Mouse (Mus musculus) stomach, embryonic 14.5 days (tissue): ENCODE results near the gene Pced1a. TPM values are rescaled to one million over a fixed set of nuclear protein-coding genes. Genes with fewer than 3 reads are reported as not detected.

Source experiments
- ATAC-seq: fragments of 200-750 bp; cut with Nextera tagmentation; 2 replicates; pipeline ENCODE4 v1.8.0; 2017; ENCODE audit warnings: low read depth, moderate TSS enrichment; ENCODE audit not compliant: insufficient number of reproducible peaks, insufficient read depth, low FRiP score
- H3K27ac ChIP-seq: fragments of 300-500 bp; sonication (generic); 2 replicates; pipeline ENCODE4 v1.5.1; 2014; ENCODE audit warnings: mild to moderate bottlenecking, low read length, moderate library complexity, mixed read lengths
- H3K27me3 ChIP-seq: fragments of 300-500 bp; sonication (generic); 2 replicates; pipeline ENCODE4 v1.6.1; 2014; ENCODE audit warnings: low read length, control low read depth, mixed read lengths; ENCODE audit not compliant: control insufficient read depth, insufficient read depth
- H3K36me3 ChIP-seq: fragments of 300-500 bp; sonication (generic); 2 replicates; pipeline ENCODE4 v1.6.1; 2014; ENCODE audit warnings: mild to moderate bottlenecking, control low read depth, low read length, moderate library complexity, mixed read lengths; ENCODE audit not compliant: control insufficient read depth, insufficient read depth
- H3K4me1 ChIP-seq: fragments of 300-500 bp; sonication (generic); 2 replicates; pipeline ENCODE4 v1.6.1; 2014; ENCODE audit warnings: low read length, control low read depth, mixed read lengths; ENCODE audit not compliant: control insufficient read depth, insufficient read depth
- H3K4me2 ChIP-seq: fragments of 300-500 bp; sonication (generic); replicated peaks from 2 replicates; pipeline ENCODE4 v1.6.1; 2014; ENCODE audit warnings: low read depth, low read length, control low read depth
- H3K4me3 ChIP-seq: fragments of 300-500 bp; sonication (generic); 2 replicates; pipeline ENCODE4 v1.5.1; 2014; ENCODE audit warnings: low read depth, low read length, control low read depth
- H3K9ac ChIP-seq: fragments of 300-500 bp; sonication (generic); replicated peaks from 2 replicates; pipeline ENCODE4 v1.6.1; 2014; ENCODE audit warnings: low read depth, mild to moderate bottlenecking, control low read depth, low read length, moderate library complexity, mixed read lengths
- H3K9me3 ChIP-seq: fragments of 300-500 bp; sonication (generic); 2 replicates; pipeline ENCODE4 v1.6.1; 2016; ENCODE audit warnings: low read depth, low read length, control low read depth; ENCODE audit not compliant: control insufficient read depth
- WGBS: fragments of 180-500 bp; shearing (Covaris S2); extraction: QIAGEN DNeasy Blood & Tissue Kit; methylation state at CpG from one replicate; pipeline ENCODE4 v1.1.7; 2014; 5-methylcytosine and 5-hydroxymethylcytosine counted together
- polyA plus RNA-seq: library from polyadenylated mRNA; unstranded; fragments of >200 nt; fragmentation: Nextera tagmentation; extraction: Ambion mirVana; gene quantifications from 2 replicates; pipeline ENCODE4 v1.2.1, GENCODE M21; 2014

Gene Pced1a
- 12.4 and 12.9 TPM in 2 replicates for polyA plus RNA-seq

GRCm38 (mm10) chr2:130424126-130424853, at the start of gene Pced1a, which contains the start of gene Vps16:
Pced1a (minus strand) TSS chr2:130424701.
Vps16 (plus strand) TSS chr2:130424339.
- WGBS: under 1% methylated on average over 58 of the region's 58 CpGs
- Histone ChIP-seq H3K4me2 (peak within 1 kb of the TSS; percentile 89), H3K27ac (peak within 1 kb of the TSS; percentile 82)

GRCm38 (mm10) chr2:130472908-130473510, 48.5 kb upstream of the Pced1a start:
- Histone ChIP-seq H3K9ac (no peak overlapping the region), H3K4me2 (no peak overlapping the region), H3K27ac (no peak overlapping the region), H3K27me3 (no peaks in the 10 kb centered on the region), H3K36me3 (no peaks in the 10 kb centered on the region), H3K4me1 (no peaks in the 10 kb centered on the region), H3K4me3 (no peak overlapping the region), H3K9me3 (no peaks in the 10 kb centered on the region)
- WGBS: 72% methylated on average over 8 of the region's 8 CpGs
- no peak for ATAC-seq

More at GRCm38 (mm10) chr2:130424126-130424853, at the start of gene Pced1a, which contains the start of gene Vps16:
- H3K4me1 ChIP-seq: peaks cover 17% of the 10 kb centered on the region; the same call in 1 of the 2 replicates
- H3K36me3 ChIP-seq: peaks cover 4% of the 10 kb centered on the region
- H3K9me3 ChIP-seq: no peaks in the 10 kb centered on the region
- H3K4me3 ChIP-seq: peak within 1 kb of the TSS; percentile 67
- H3K9ac ChIP-seq: peak within 1 kb of the TSS; percentile 67
- ATAC-seq: peak; percentile 90
- no peaks in the 10 kb centered on the region for H3K27me3 ChIP-seq

DNA sequence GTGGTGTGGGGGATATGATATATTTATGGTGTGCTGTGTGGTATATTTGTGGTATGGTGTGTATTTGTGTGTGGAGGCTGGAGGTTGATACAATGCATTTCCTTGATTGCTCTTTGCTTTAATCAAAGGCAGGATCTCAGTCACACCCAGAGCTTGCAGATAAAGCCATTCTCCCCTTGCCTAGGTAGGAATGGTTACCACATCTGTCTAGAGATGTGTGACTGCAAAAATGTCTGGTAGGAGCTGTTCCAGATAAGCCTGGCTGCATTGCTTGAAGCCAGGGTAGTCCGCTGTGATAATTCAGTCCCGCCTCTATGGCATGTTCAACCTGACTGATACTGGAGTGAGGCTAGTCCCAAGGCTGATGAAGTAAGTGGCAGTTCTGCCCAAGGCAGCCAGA, 45.4 kb upstream of the Pced1a start:
- no peaks in the 10 kb centered on the region for H3K9me3 ChIP-seq
- no peaks in the 10 kb centered on the region for H3K36me3 ChIP-seq
- no peak overlapping the region for H3K4me3 ChIP-seq
- H3K4me1 ChIP-seq: no peaks in the 10 kb centered on the region
- no peaks in the 10 kb centered on the region for H3K27me3 ChIP-seq
- WGBS: 76% methylated on average over 2 of the region's 2 CpGs
- no peak overlapping the region for H3K4me2 ChIP-seq
- no peak overlapping the region for H3K9ac ChIP-seq
- no peak overlapping the region for H3K27ac ChIP-seq
- no peak; the same call in 1 of the 2 replicates for ATAC-seq

- 58% methylated on average over 4 of the region's 4 CpGs for WGBS
These were observed 44.9 kb upstream of the Pced1a start for GRCm38 (mm10) chr2:130469366-130469765.

DNA sequence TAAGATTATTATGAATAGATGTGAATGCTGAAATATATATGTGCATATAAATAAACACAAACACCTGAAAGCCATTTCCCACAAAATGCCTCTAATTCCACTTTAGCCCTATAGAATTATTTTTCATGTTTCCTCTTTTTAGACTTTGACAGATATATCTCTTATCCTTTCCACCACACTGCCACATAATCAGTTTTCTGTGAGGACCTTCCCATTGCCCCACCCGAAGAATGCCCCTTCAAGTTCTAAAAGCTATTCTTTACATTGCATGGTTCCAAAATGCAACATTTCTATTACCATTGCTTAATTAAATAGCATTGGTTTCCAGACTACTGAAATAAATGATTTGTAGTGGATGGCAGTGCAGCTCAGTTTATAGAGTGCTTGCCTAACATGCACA, 41.9 kb upstream of the Pced1a start:
- H3K27me3 ChIP-seq: no peaks in the 10 kb centered on the region
- no peak overlapping the region for H3K4me2 ChIP-seq
- no peaks in the 10 kb centered on the region for H3K36me3 ChIP-seq
- ATAC-seq: no peak
- H3K27ac ChIP-seq: no peak overlapping the region
- H3K9me3 ChIP-seq: no peaks in the 10 kb centered on the region
- 0 out of 2 replicates have a peak, but pooled peaks cover 4% of the 10 kb centered on the region for H3K4me1 ChIP-seq
- WGBS: 79% methylated on average over 1 of the region's 1 CpGs
- H3K9ac ChIP-seq: no peak overlapping the region
- no peak overlapping the region for H3K4me3 ChIP-seq

More at GRCm38 (mm10) chr2:130469366-130469765, 44.9 kb upstream of the Pced1a start:
- Histone ChIP-seq H3K36me3 (no peaks in the 10 kb centered on the region), H3K27me3 (no peaks in the 10 kb centered on the region), H3K27ac (no peak overlapping the region), H3K4me3 (no peak overlapping the region), H3K9me3 (no peaks in the 10 kb centered on the region), H3K4me2 (no peak overlapping the region), H3K4me1 (no peaks in the 10 kb centered on the region), H3K9ac (no peak overlapping the region)
- no peak for ATAC-seq

- WGBS: 37% methylated on average over 15 of the region's 15 CpGs
- Histone ChIP-seq H3K4me1 (0 out of 2 replicates have a peak, but pooled peaks cover 9% of the 10 kb centered on the region), H3K36me3 (no peaks in the 10 kb centered on the region), H3K4me2 (no peak overlapping the region), H3K9me3 (no peaks in the 10 kb centered on the region), H3K27me3 (no peaks in the 10 kb centered on the region), H3K27ac (no peak overlapping the region), H3K4me3 (no peak overlapping the region), H3K9ac (no peak overlapping the region)
- ATAC-seq: no peak
These were observed 37.0 kb upstream of the Pced1a start for GRCm38 (mm10) chr2:130461287-130462071.

- no peak overlapping the region for H3K4me3 ChIP-seq
- H3K27ac ChIP-seq: no peak overlapping the region
- WGBS: 89% methylated on average over 3 of the region's 3 CpGs
- no peaks in the 10 kb centered on the region for H3K27me3 ChIP-seq
- no peaks in the 10 kb centered on the region for H3K36me3 ChIP-seq
- 0 out of 2 replicates have a peak, but pooled peaks cover 11% of the 10 kb centered on the region for H3K4me1 ChIP-seq
- H3K9ac ChIP-seq: no peak overlapping the region
- no peaks in the 10 kb centered on the region for H3K9me3 ChIP-seq
- H3K4me2 ChIP-seq: no peak overlapping the region
- no peak for ATAC-seq
These were observed 35.1 kb upstream of the Pced1a start for GRCm38 (mm10) chr2:130459576-130459975.

DNA sequence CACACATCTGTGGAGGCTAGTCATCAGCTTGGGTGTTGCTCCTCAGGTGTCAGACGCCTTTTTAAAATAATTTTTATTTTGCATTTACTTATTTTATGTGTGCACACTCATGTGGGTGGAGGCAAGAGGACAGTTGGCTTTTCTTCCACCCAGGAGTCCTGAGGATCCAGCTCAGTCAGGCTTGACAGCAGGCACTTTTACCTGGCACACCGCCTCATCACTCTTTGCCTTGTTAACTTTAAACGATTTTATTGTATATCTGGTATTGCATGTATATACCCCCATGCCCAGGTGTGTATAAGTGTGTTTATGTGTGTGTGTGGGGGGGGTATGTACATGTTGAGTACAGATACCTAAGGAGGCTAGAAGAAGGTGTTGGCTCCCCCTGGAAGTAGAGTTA, 33.4 kb upstream of the Pced1a start:
- H3K36me3 ChIP-seq: no peaks in the 10 kb centered on the region
- ATAC-seq: no peak
- H3K4me2 ChIP-seq: no peak overlapping the region
- no peaks in the 10 kb centered on the region for H3K27me3 ChIP-seq
- no peak overlapping the region for H3K9ac ChIP-seq
- no peak overlapping the region for H3K4me3 ChIP-seq
- H3K4me1 ChIP-seq: 0 out of 2 replicates have a peak, but pooled peaks cover 11% of the 10 kb centered on the region
- no peak overlapping the region for H3K27ac ChIP-seq
- 87% methylated on average over 3 of the region's 3 CpGs for whole genome bisulfite sequencing
- no peaks in the 10 kb centered on the region for H3K9me3 ChIP-seq
